Comparison of ENCODE assay signal across 9 mouse cellular contexts in genomic region chr3:115673663-115674157, GRCm38 (mm10). TPM values are rescaled to one million over a fixed set of nuclear protein-coding genes. Genes with fewer than 3 reads are reported as not detected.
DNase-seq lines count a peak whose midpoint lies in the region; ATAC-seq and TF ChIP-seq lines count a peak whose summit lies in the region.
"Had no signal": no experiment of that assay in that cellular context is flagged by ENCODE, and none has a peak within 500 bp of the region (broad histone marks: within the 10 kb centered on the region; RNA-seq: fewer than 3 reads in every experiment).

No protein-coding gene starts in this region.

- H3K4me2 ChIP-seq in kidney, embryonic 16.5 days (replicated peaks; ENCODE audit: low read depth, low read length) = 0 out of 2 replicates have a peak overlapping the region, but pooled peaks have one; percentile 1
- H3K4me2 ChIP-seq in heart, embryonic 11.5 days = peak overlapping the region; percentile 33; the same call in 1 of the 2 replicates
- 0 out of 2 replicates have a peak overlapping the region, but pooled peaks have one; percentile 8 for H3K4me2 ChIP-seq in stomach, postnatal 0 days (replicated peaks; ENCODE audit: low read depth)
- H3K4me2 ChIP-seq: forebrain, embryonic 15.5 days had no signal

- peaks cover 6% of the 10 kb centered on the region; the same call in 1 of the 2 replicates for H3K4me1 ChIP-seq in kidney, embryonic 16.5 days (ENCODE audit: insufficient read depth, low read length)
- H3K4me1 ChIP-seq in heart, embryonic 11.5 days (ENCODE audit: control insufficient read depth, insufficient read depth, low read length) = 0 out of 2 replicates have a peak, but pooled peaks cover 7% of the 10 kb centered on the region
- H3K4me1 ChIP-seq in lung, adult 2 months (ENCODE audit: control insufficient read depth, insufficient read depth, low read length) = no peaks in the 10 kb centered on the region; the same call in 1 of the 2 replicates
- H3K4me1 ChIP-seq in stomach, postnatal 0 days (replicated peaks; ENCODE audit: control insufficient read depth, insufficient read depth) = no peaks in the 10 kb centered on the region
- H3K4me1 ChIP-seq: forebrain, embryonic 15.5 days had no signal

- H3K9me3 ChIP-seq in kidney, embryonic 16.5 days (ENCODE audit: low read length) = no peaks in the 10 kb centered on the region
- H3K9me3 ChIP-seq in heart, embryonic 11.5 days (replicated peaks; ENCODE audit: control insufficient read depth, low read length) = no peaks in the 10 kb centered on the region
- no peaks in the 10 kb centered on the region for H3K9me3 ChIP-seq in stomach, postnatal 0 days (ENCODE audit: control insufficient read depth, low read length)
- H3K9me3 ChIP-seq: forebrain, embryonic 15.5 days had no signal

- H3K27ac ChIP-seq in kidney, embryonic 16.5 days (ENCODE audit: low read length) = no peak overlapping the region
- no peak overlapping the region for H3K27ac ChIP-seq in heart, embryonic 11.5 days (ENCODE audit: low read depth, low read length)
- H3K27ac ChIP-seq in stomach, postnatal 0 days (replicated peaks) = no peak overlapping the region
- H3K27ac ChIP-seq: forebrain, embryonic 15.5 days had no signal

- H3K4me3 ChIP-seq in kidney, embryonic 16.5 days (ENCODE audit: low read length) = no peak overlapping the region
- H3K4me3 ChIP-seq in heart, embryonic 11.5 days (ENCODE audit: low read depth, low read length) = no peak overlapping the region
- no peak overlapping the region for H3K4me3 ChIP-seq in lung, adult 2 months (replicated peaks; ENCODE audit: extremely low read depth, low read depth, low read length)
- H3K4me3 ChIP-seq in stomach, postnatal 0 days (ENCODE audit: low read depth, low read length) = no peak overlapping the region
- H3K4me3 ChIP-seq: forebrain, embryonic 15.5 days had no signal

- no peak for TF ChIP-seq POLR2A in lung, adult 2 months (IDR thresholded peaks at IDR 0.05; ENCODE audit: borderline replicate concordance, extremely low read depth, low read depth, low read length)

- H3K9ac ChIP-seq in kidney, embryonic 16.5 days (replicated peaks; ENCODE audit: low read length) = no peak overlapping the region
- peak overlapping the region; percentile 53; the same call in 1 of the 2 replicates for H3K9ac ChIP-seq in heart, embryonic 11.5 days (ENCODE audit: low read depth, low read length)
- no peak overlapping the region for H3K9ac ChIP-seq in stomach, postnatal 0 days (ENCODE audit: low read length)
- H3K9ac ChIP-seq: forebrain, embryonic 15.5 days had no signal

- no peaks in the 10 kb centered on the region for H3K36me3 ChIP-seq in kidney, embryonic 16.5 days (ENCODE audit: insufficient read depth, low read length)
- H3K36me3 ChIP-seq in heart, embryonic 11.5 days (ENCODE audit: control insufficient read depth, insufficient read depth, low read length) = no peaks in the 10 kb centered on the region
- no peaks in the 10 kb centered on the region for H3K36me3 ChIP-seq in stomach, postnatal 0 days (ENCODE audit: control insufficient read depth, insufficient read depth, low read length)
- H3K36me3 ChIP-seq: forebrain, embryonic 15.5 days had no signal

- no peak for TF ChIP-seq EP300 in stomach, postnatal 0 days (optimal IDR thresholded peaks at IDR 0.05)

- no peak for DNase-seq in kidney, postnatal 4 days
- peak; percentile 17 for DNase-seq in lung, adult 2 months
- no peak for DNase-seq in stomach, postnatal 0 days (ENCODE audit: low spot score)
- DNase-seq in right cerebral cortex, postnatal 25 days = no peak
- DNase-seq in urinary bladder, postnatal 36 days (ENCODE audit: low spot score in 2 of 2) = no peak
- DNase-seq in testis, postnatal 10 days (ENCODE audit: low spot score) = no peak

- WGBS in kidney, embryonic 16.5 days = 36% methylated on average over 13 of the region's 13 CpGs
- 46% methylated on average over 13 of the region's 13 CpGs for WGBS in heart, embryonic 11.5 days (ENCODE audit: insufficient replicate concordance)
- 18% methylated on average over 13 of the region's 13 CpGs for WGBS in lung, adult 2 months
- 21% methylated on average over 13 of the region's 13 CpGs for WGBS in stomach, postnatal 0 days

- no peak for ATAC-seq in kidney, embryonic 16.5 days (ENCODE audit: low FRiP score, low TSS enrichment)
- ATAC-seq in heart, embryonic 11.5 days (replicated peaks; ENCODE audit: insufficient number of reproducible peaks, low FRiP score, low TSS enrichment) = no peak
- ATAC-seq in stomach, postnatal 0 days (ENCODE audit: low FRiP score, low TSS enrichment) = no peak
- ATAC-seq: forebrain, embryonic 15.5 days had no signal

- TF ChIP-seq CTCF in lung, adult 2 months (IDR thresholded peaks at IDR 0.05; ENCODE audit: insufficient read depth, low read length) = no peak
- no peak for TF ChIP-seq CTCF in stomach, postnatal 0 days (IDR thresholded peaks at IDR 0.05; ENCODE audit: low read depth)

- H3K27me3 ChIP-seq in kidney, embryonic 16.5 days (ENCODE audit: insufficient read depth, low read length) = no peaks in the 10 kb centered on the region
- no peaks in the 10 kb centered on the region for H3K27me3 ChIP-seq in heart, embryonic 11.5 days (ENCODE audit: control insufficient read depth, insufficient read depth, low read length)
- no peaks in the 10 kb centered on the region for H3K27me3 ChIP-seq in stomach, postnatal 0 days (ENCODE audit: control insufficient read depth, insufficient read depth, low read length)
- H3K27me3 ChIP-seq: forebrain, embryonic 15.5 days had no signal

RNA-seq across cellular contexts. Expression of gene S1pr1, which starts 41.2 kb away (rescaled TPM):
- 21.0 and 26.1 TPM in 2 replicates for polyA plus RNA-seq in kidney, embryonic 16.5 days (2015; fragmentation: Nextera tagmentation; extraction: Ambion mirVana)
- 62.8 and 74.4 TPM in 2 replicates for polyA plus RNA-seq in heart, embryonic 11.5 days (2014; fragmentation: Nextera tagmentation; extraction: Ambion mirVana)
- 230 and 289 TPM in 2 replicates for polyA plus RNA-seq in lung, adult 2 months (2012; rRNA removed)
- 6.6 and 6.7 TPM in 2 replicates for polyA plus RNA-seq in stomach, postnatal 0 days (2015; fragmentation: Nextera tagmentation; extraction: Ambion mirVana)
